Mouse (Mus musculus): ENCODE results near the gene Vhl.

DNA sequence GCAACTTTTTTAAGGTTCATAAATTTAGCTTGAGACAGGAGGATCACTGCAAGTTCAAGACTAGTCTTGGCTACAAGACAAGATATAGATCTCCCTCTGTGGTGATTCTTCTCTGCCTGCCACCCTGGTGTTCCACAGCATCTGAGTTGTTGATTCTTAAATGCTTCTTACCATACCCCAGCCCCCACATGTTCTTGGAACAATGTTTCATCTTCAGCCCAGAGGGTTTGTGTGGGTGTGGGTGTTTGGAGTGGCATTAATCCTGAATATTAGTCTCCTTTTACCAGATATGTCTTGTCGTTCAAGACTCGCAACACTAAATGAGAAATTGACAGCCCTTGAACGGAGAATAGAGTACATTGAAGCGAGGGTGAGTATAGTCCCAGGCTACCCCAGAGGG lies 8.3 kb upstream of the Vhl start:
- TF ChIP-seq CTCF (IDR thresholded peaks at IDR 0.05) (no peak), POLR2A (IDR thresholded peaks at IDR 0.05; ENCODE audit: insufficient read depth, low read depth, low read length) (no peak)

All from heart, adult 2 months (tissue).